Mouse (Mus musculus): ENCODE data around the gene Hapln4.

GRCm38 (mm10) chr8:70130066-70130465 lies 46.8 kb downstream of the Hapln4 start:
- TF ChIP-seq CTCF (IDR thresholded peaks at IDR 0.05) (no peak), EP300 (IDR thresholded peaks at IDR 0.05) (no peak)

Data from lung, postnatal 0 days (tissue).